Mouse (Mus musculus): ENCODE measurements around the gene Vmn1r120. TPM values are rescaled to one million over a fixed set of nuclear protein-coding genes. Genes with fewer than 3 reads are reported as not detected.

Gene Vmn1r120
- polyA plus RNA-seq (2012; ENCODE audit: low replicate concordance): not detected in 2 replicates

GRCm38 (mm10) chr7:21053684-21054083 is at the start of gene Vmn1r120:
Vmn1r120 (minus strand) TSS chr7:21053784.

GRCm38 (mm10) chr7:21098413-21098812 is 44.8 kb upstream of the Vmn1r120 start, which contains the start of gene Vmn1r121:
Vmn1r121 (minus strand) TSS chr7:21098513.

DNA sequence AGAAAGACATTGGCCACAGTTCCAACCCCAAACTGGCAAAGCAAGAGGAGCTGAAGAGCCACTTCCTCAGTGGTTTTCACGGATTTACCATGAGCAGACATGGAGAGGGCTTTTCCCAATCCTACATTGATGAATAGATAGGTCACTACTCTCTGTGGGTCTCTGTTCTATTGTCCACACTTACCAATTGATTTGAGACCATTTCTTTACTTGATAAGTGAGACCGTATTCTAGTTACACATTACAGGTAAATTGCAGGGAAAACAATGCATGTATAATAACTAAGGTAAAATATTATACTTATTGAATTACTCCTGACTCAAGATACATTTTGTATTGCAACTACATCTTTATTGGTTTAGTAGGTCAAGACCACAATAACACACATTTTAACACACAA is 41.2 kb downstream of the Vmn1r120 start, which contains the start of gene Vmn1r119:
Gene Vmn1r119 (minus strand): TSS at position 101 of the 400 bp plus-strand sequence.

Other genes starting within 250 kb of the Vmn1r120 start
- gene Vmn1r114, start 241.6 kb downstream of the Vmn1r120 start, polyA plus RNA-seq (2012; ENCODE audit: low replicate concordance): not detected in 2 replicates
- not detected in 2 replicates for gene Vmn1r115, start 208.8 kb downstream of the Vmn1r120 start, polyA plus RNA-seq (2012; ENCODE audit: low replicate concordance)
- not detected in 2 replicates for gene Vmn1r116, start 181.5 kb downstream of the Vmn1r120 start, polyA plus RNA-seq (2012; ENCODE audit: low replicate concordance)
- gene Vmn1r117, start 169.7 kb downstream of the Vmn1r120 start, polyA plus RNA-seq (2012; ENCODE audit: low replicate concordance): not detected in 2 replicates
- gene Vmn1r118, start 141.4 kb downstream of the Vmn1r120 start, polyA plus RNA-seq (2012; ENCODE audit: low replicate concordance): not detected in 2 replicates
- not detected in 2 replicates for gene Vmn1r119, start 41.3 kb downstream of the Vmn1r120 start, polyA plus RNA-seq (2012; ENCODE audit: low replicate concordance)
- not detected in 2 replicates for gene Vmn1r121, start 44.7 kb upstream of the Vmn1r120 start, polyA plus RNA-seq (2012; ENCODE audit: low replicate concordance)
- not detected in 2 replicates for gene Vmn1r122, start 80.3 kb upstream of the Vmn1r120 start, polyA plus RNA-seq (2012; ENCODE audit: low replicate concordance)
- not detected in 2 replicates for gene Vmn1r123, start 108.4 kb upstream of the Vmn1r120 start, polyA plus RNA-seq (2012; ENCODE audit: low replicate concordance)
- gene Gm5157, start 136.6 kb upstream of the Vmn1r120 start, polyA plus RNA-seq (2012; ENCODE audit: low replicate concordance): not detected in 2 replicates
- not detected in 2 replicates for gene Vmn1r124, start 206.8 kb upstream of the Vmn1r120 start, polyA plus RNA-seq (2012; ENCODE audit: low replicate concordance)
- gene Vmn1r125, start 218.4 kb upstream of the Vmn1r120 start, polyA plus RNA-seq (2012; ENCODE audit: low replicate concordance): not detected in 2 replicates
- not detected in 2 replicates for gene Vmn1r126, start 247.7 kb upstream of the Vmn1r120 start, polyA plus RNA-seq (2012; ENCODE audit: low replicate concordance)